Mouse (Mus musculus) thymus, postnatal 4 days (tissue): ENCODE results near the gene Cnpy2.

Source experiments
- DNase-seq: peaks from one replicate; pipeline ENCODE4 v3.0.0; 2021

The Cnpy2 gene

GRCm38 (mm10) chr10:128369599-128369998 lies 47.3 kb downstream of the Cnpy2 start:
- DNase-seq, result no peak

- DNase-seq, result no peak
These were observed 47.8 kb downstream of the Cnpy2 start for GRCm38 (mm10) chr10:128370021-128370420.

DNA sequence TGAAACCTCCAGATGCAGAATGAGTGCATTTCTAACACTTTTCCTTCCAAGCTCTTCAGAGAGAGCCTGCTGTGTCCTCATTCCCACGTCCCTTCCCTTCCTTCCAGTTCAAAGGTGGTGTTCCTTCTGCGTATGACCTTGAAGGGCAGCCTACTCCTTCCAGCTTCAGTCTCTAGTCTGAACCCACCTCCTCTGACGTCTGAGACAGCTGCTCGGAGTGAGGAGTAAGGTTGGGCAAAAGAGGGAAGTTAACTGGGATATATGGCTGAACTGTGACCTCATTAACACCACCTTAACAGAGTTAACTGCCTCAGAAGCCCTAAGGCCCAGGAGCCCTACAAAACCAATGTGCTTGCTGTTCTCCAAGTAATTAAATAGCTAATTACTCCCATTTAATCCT lies 48.3 kb downstream of the Cnpy2 start:
- DNase-seq, result no peak

- DNase-seq, result no peak
These were observed 49.9 kb downstream of the Cnpy2 start for GRCm38 (mm10) chr10:128372142-128372541.

GRCm38 (mm10) chr10:128372989-128373748 lies 50.9 kb downstream of the Cnpy2 start:
- DNase-seq, result no peak

DNA sequence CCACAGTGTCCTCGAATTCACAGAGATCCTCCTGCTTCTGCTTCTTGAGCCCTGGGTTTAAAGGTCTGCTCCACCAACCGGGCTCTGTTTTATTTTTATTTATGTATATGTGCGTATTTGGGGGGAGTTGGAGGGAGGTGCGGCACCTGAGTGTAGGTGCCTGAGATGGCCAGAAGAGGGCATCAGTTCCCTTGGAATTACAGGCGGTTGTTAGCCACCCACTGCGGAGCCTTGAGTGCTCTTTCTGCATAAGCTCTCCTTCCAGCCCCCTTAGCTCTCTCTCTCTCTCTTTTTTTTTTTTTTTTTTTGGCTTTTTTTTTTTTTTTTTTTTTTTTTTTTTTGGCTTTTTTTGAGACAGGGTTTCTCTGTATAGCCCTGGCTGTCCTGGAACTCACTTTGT lies 52.1 kb downstream of the Cnpy2 start:
- DNase-seq, result peak; percentile 41

DNA sequence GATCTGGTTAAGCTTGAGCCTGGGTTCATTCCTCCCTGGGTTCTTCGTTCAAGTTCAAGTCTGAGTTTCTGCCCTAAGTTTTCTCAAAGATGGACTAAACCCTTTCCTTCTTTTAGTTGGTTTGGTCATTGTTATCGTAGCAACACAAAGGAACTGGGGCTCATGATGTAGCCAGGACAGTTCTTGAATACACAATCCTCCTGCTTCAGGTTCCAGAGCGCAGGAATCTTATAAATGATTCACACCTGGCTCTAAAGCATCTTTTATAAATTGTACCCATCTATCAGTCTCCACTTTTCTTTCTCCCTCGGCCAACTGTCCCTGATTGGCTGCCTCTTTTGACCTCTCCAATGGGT lies 53.8 kb downstream of the Cnpy2 start:
- no peak for DNase-seq

- peak; percentile 94 for DNase-seq
These were observed 54.4 kb downstream of the Cnpy2 start, which contains the start of gene Ankrd52 for GRCm38 (mm10) chr10:128376455-128377211. Gene Ankrd52, plus strand, starts transcription at chr10:128377115.
